Mouse (Mus musculus): ENCODE measurements at regions not wholly inside any gene's neighbourhood (a gene's known extent, or its start where the extent isn't known, plus 50 kb on each side); places are given as distances from the start of the nearest gene placed in this dataset.

DNA sequence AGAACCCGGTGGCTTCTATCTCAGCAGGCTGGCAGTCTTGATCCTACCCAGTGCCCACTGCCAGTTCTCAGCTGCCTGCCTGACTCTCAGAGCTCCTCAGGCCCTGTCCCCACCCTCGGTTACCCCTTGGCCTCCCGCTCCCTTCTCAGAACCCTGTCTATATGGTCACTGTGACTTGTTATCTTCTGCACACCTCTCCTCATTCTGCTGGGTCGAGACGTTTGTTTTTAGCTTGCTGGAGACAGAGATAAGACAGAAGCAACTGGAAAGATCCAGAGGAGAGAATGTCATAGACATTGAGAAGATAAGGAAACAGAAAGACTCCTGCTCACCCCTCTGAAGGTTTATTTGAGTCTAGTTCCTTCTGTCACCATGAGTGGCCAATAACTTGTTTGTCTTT is 53.8 kb upstream of the Phc1 start:
- no peak for DNase-seq (ENCODE audit: low read depth, low spot score)

- no peak for DNase-seq (ENCODE audit: low read depth, low spot score)
Observed at GRCm38 (mm10) chr6:122393231-122393881, 53.0 kb upstream of the Phc1 start.

DNA sequence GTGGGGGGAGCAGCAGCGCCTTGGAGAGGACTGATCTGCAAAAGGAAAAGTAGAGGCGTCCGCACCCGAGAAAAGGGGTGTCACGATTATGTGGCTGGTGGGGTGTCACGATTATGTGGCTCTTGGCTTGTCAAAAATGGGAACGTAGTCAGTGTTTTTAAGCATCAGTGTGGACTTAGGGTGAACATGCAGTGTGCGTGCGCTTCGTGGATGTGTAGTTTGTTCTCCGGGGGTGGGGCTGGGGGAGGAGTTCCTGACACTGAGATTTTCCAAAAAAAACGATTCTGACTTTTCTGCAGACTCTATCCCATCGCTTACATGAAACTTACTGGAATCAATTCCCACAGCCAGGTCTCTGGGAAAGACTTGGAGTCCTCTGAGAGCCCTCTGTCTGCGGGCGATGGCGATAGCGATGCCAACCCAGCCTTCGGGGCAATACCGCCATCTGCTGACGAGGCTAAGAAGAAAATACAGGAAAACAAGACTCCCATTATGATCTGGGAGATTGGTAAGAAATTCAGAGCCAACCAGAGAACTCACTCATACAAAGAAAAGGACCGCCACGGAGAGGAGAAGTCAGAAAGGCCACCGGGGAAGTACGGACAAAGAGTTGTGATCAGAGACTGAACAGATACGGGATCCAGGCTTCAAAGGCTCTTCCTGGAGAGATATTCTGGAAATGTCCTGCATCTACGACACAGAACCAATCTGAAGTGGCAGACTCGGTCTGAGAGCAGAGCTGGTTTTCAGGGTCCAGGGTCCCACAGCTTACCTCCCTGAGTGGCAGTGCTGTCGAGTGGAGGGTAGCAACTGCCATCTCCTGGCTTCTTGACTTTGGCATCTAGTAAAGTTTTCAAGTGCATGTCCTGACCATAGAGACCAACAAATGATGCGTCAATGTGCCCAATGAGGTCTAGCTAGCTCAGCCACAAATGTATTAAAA is 51.6 kb upstream of the Phc1 start:
- peak; percentile 56 for DNase-seq (ENCODE audit: low read depth, low spot score)

GRCm38 (mm10) chr6:122391126-122391525 is 50.8 kb upstream of the Phc1 start:
- DNase-seq (ENCODE audit: low read depth, low spot score) = no peak

GRCm38 (mm10) chr6:122390720-122391119 is 50.4 kb upstream of the Phc1 start:
- no peak for DNase-seq (ENCODE audit: low read depth, low spot score)
